Mouse (Mus musculus) forebrain, postnatal 0 days (tissue): ENCODE results near the gene Tectb. TPM values are rescaled to one million over a fixed set of nuclear protein-coding genes. Genes with fewer than 3 reads are reported as not detected.

ENCODE experiments used
- ATAC-seq: fragments of 200-750 bp; cut with Nextera tagmentation; 2 replicates; pipeline ENCODE4 v1.8.0; 2017; ENCODE audit warnings: mild to moderate bottlenecking, moderate library complexity
- DNase-seq: peaks from one replicate; pipeline ENCODE4 v3.0.0-alpha.2; 2015
- H3K27ac ChIP-seq: fragments of 300-500 bp; sonication (generic); 2 replicates; pipeline ENCODE4 v1.5.1; 2014; ENCODE audit warnings: low read depth, mild to moderate bottlenecking, antibody characterized with exemption, low read length, moderate library complexity, mixed read lengths
- H3K27me3 ChIP-seq: fragments of 300-500 bp; sonication (generic); 2 replicates; pipeline ENCODE4 v1.6.1; 2014; ENCODE audit warnings: mild to moderate bottlenecking, low read length, mixed read lengths; ENCODE audit not compliant: insufficient read depth
- H3K36me3 ChIP-seq: fragments of 300-500 bp; sonication (generic); 2 replicates; pipeline ENCODE4 v1.6.1; 2014; ENCODE audit warnings: mild to moderate bottlenecking, moderate library complexity; ENCODE audit not compliant: insufficient read depth
- H3K4me1 ChIP-seq: fragments of 300-500 bp; sonication (generic); 2 replicates; pipeline ENCODE4 v1.6.1; 2014; ENCODE audit warnings: antibody characterized with exemption; ENCODE audit not compliant: insufficient read depth
- H3K4me2 ChIP-seq: fragments of 300-500 bp; sonication (generic); 2 replicates; pipeline ENCODE4 v1.6.1; 2014; ENCODE audit warnings: low read depth, mild to moderate bottlenecking, moderate library complexity
- H3K4me3 ChIP-seq: fragments of 300-500 bp; sonication (generic); 2 replicates; pipeline ENCODE4 v1.5.1; 2014; ENCODE audit warnings: low read depth, low read length, mixed read lengths
- H3K9ac ChIP-seq: fragments of 300-500 bp; sonication (generic); 2 replicates; pipeline ENCODE4 v1.6.1; 2014; ENCODE audit warnings: mild to moderate bottlenecking
- H3K9me3 ChIP-seq: fragments of 300-500 bp; sonication (generic); 2 replicates; pipeline ENCODE4 v1.6.1; 2016; ENCODE audit warnings: low read length
- CTCF ChIP-seq: sonication (generic); IDR thresholded peaks from 2 replicates; pipeline ENCODE4 v1.5.1; 2016; ENCODE audit warnings: antibody characterized with exemption, control low read depth, low read depth
- WGBS: fragments of 180-500 bp; shearing (Covaris S2); extraction: QIAGEN DNeasy Blood & Tissue Kit; methylation state at CpG from one replicate; pipeline ENCODE4 v1.1.7; 2014; 5-methylcytosine and 5-hydroxymethylcytosine counted together
- microRNA-seq, 2 experiments: library from miRNA; unstranded; fragments of <30 nt; microRNA quantifications; one replicate each; pipeline ENCODE4; 2016
- polyA plus RNA-seq: library from polyadenylated mRNA; unstranded; fragments of >200 nt; fragmentation: Nextera tagmentation; extraction: Ambion mirVana; gene quantifications from 2 replicates; pipeline ENCODE4 v1.2.1, GENCODE M21; 2015
- total RNA-seq: library from RNA; depleted of rRNA; stranded (reverse); fragments of >200 nt; gene quantifications from 2 replicates; pipeline ENCODE4 v1.2.3, GENCODE M21; 2014; rRNA removed

Tectb gene
- total and polyA plus RNA-seq, 2 experiments from 2014 or later = 0.16 TPM; not detected in 1

DNA sequence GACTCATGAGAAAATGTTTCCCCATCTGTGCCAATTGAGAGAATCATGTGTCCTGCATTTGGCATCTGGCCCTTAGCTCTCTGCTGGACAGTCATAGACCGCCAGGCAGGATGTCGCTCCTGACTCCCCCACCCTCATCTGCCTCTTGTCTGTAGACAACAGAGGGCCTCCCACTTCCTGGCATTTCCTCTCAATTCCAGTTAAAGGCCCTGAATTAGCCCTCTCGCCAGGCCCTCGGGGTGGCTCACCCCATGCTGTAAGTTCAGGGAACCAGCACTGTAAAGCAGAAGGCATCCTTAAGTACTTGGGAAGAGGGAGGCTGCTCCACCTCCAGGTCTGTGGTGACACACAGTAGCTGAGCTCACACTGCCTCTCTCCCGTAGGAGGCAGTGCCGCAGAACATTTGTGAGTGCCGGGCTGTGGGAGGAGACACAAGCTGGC is 64.3 kb downstream of the Tectb start:
- Histone ChIP-seq H3K4me1 (no peaks in the 10 kb centered on the region), H3K4me2 (no peak overlapping the region), H3K27ac (no peak overlapping the region), H3K9me3 (no peaks in the 10 kb centered on the region), H3K36me3 (no peaks in the 10 kb centered on the region), H3K27me3 (no peaks in the 10 kb centered on the region), H3K9ac (no peak overlapping the region), H3K4me3 (no peak overlapping the region)
- TF ChIP-seq CTCF = peak; percentile 40
- no peak for DNase-seq
- 31% methylated on average over 7 of the region's 7 CpGs for WGBS
- no peak for ATAC-seq

Small RNA genes lying within 50 kb of the gene (microRNA-seq; reads per million reads assigned to microRNA genes)
- 0.77 to 0.98 reads per million in 2 experiments for gene Mir6715

Other genes starting within 250 kb of the Tectb start
- gene Gpam, start 53.5 kb upstream of the Tectb start, total RNA-seq = 58.6 and 61.4 TPM in 2 replicates
- 15.8 and 20.6 TPM in 2 replicates for gene Gpam, start 53.5 kb upstream of the Tectb start, polyA plus RNA-seq
- gene Gucy2g, start 60.5 kb downstream of the Tectb start, total RNA-seq = 0.08 and 0.14 TPM in 2 replicates
- 0.22 and 0.31 TPM in 2 replicates for gene Gucy2g, start 60.5 kb downstream of the Tectb start, polyA plus RNA-seq
- 15.9 and 22.7 TPM in 2 replicates for gene Acsl5, start 71.2 kb downstream of the Tectb start, total RNA-seq
- 16.4 and 16.6 TPM in 2 replicates for gene Acsl5, start 71.2 kb downstream of the Tectb start, polyA plus RNA-seq
- gene Zdhhc6, start 135.3 kb downstream of the Tectb start, total RNA-seq = 35.2 and 39.4 TPM in 2 replicates
- gene Zdhhc6, start 135.3 kb downstream of the Tectb start, polyA plus RNA-seq = 32.8 and 48.0 TPM in 2 replicates
- gene Vti1a, start 135.6 kb downstream of the Tectb start, total RNA-seq = 36.6 and 43.7 TPM in 2 replicates
- gene Vti1a, start 135.6 kb downstream of the Tectb start, polyA plus RNA-seq = 21.9 and 27.5 TPM in 2 replicates